Mouse (Mus musculus) cerebellum, adult 9-10 months (tissue): Measurements from ENCODE around the gene Ctnna2.

ENCODE experiments used
- DNase-seq: peaks from one replicate; pipeline ENCODE4 v3.0.0; 2022

Gene Ctnna2

GRCm38 (mm10) chr6:77109095-77109945 lies 870.2 kb downstream of the Ctnna2 start:
- DNase-seq, result no peak

DNA sequence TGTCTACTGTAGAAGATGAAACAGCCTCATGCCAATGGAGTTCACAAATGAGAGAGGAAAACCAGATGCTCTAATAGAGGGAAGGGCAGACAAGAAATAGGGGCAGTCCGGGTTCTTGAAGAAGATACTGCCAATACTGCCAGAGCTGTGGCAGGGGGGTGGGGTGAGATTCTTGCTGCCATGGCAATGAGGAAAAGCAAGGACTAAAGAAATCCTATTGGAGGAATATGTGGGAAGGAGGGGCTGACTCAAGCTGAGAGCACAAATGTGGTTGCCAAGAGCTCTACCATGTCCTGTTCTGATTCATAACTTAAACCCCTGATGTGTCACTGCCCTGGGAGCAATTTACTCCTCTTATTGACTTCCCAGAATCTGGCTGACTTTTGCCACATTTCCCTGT lies 878.5 kb downstream of the Ctnna2 start:
- no peak for DNase-seq

DNA sequence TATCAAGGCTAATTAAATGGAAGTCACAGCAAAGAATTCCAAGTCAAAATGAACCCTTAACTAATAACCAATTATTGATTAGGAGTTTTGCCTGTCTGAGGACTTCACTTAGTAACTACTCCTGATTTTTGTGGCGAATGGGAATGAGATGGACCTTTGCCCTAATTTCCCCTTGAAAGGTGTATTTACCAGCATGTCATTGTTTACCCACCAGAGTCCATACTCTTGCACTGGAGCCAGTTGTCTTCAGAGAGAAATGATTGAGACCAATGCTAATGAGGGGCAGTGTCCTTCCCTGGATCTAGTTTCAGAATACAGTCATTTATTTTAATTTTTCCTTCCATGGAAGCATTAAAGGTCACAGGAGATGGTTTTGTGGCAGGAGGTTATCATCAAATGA lies 881.0 kb downstream of the Ctnna2 start:
- DNase-seq, result no peak

DNA sequence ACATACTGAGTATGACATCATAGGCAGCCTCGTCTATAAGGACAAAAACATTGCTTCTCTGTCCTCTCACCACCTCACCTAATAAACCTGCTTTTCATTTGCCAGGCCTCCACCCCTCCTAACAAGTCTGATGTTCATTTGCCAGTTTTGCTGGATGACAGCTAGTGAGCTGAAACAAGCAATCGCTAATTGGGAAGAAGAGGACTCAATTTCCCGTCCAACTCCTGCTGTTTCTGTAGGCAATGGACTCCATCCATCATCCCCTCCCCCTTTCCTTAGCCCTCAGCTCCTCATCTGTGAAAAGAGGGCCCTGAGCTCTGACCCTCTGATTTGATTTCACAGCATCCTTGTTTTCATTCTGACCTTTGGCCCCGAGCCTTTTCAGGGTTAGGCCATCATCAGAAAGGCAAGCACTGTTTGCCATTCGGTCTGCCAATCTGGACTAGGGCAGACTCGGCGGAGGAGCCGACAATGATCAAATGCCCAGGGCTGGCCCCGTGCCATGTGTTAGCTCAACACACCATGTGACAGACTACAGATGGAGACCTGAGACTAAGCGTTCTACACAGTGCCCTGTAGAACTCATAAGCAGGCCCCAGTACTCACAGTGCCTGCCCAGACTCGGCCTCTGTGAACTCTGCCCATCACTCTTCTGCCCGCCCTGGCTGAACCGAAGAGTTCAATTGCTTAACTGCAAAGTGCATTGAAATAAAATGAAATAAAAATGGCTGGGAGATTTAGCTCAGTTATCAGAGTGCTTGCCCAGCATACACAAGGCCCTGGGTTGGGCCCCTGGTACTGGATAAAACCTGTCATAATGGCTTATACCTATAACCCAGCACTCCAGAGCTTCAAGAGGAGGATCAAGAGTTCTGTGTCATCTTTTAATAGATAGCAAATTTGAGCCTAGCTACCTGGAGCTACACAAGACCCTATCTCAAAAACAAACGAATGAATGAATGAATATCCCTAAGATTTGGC lies 903.8 kb downstream of the Ctnna2 start:
- DNase-seq, result peak; percentile 95

- DNase-seq, result no peak
Observed at GRCm38 (mm10) chr6:77069595-77069994, 909.9 kb downstream of the Ctnna2 start.

GRCm38 (mm10) chr6:77050690-77051089 lies 928.8 kb downstream of the Ctnna2 start:
- DNase-seq, result no peak

GRCm38 (mm10) chr6:77050193-77050592 lies 929.3 kb downstream of the Ctnna2 start:
- no peak for DNase-seq

- no peak for DNase-seq
Observed at GRCm38 (mm10) chr6:77047568-77047967, 931.9 kb downstream of the Ctnna2 start.

- no peak for DNase-seq
Observed at GRCm38 (mm10) chr6:77025066-77025465, 954.4 kb downstream of the Ctnna2 start.

- no peak for DNase-seq
Observed at GRCm38 (mm10) chr6:77013194-77013593, 966.3 kb downstream of the Ctnna2 start.

- no peak for DNase-seq
Observed at GRCm38 (mm10) chr6:77011001-77011400, 968.5 kb downstream of the Ctnna2 start.

DNA sequence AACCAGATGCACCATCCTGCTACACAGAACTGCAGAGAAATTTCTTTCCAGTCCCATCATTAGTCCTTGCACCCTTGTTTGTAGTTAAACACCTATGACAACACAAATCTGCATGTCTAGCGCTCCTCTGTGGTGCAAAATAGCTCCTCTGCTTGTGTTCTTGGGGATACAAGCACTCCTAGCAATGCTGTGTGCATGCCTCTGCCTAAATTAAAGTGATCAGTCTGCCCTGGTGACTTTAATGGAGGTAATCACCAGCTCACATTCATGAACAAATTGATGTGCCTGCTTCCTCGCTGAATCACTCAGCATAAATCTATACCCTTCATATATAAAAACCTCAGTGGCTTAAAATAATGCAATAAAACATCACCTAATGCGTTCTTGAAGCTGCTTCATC lies 987.4 kb downstream of the Ctnna2 start:
- no peak for DNase-seq

DNA sequence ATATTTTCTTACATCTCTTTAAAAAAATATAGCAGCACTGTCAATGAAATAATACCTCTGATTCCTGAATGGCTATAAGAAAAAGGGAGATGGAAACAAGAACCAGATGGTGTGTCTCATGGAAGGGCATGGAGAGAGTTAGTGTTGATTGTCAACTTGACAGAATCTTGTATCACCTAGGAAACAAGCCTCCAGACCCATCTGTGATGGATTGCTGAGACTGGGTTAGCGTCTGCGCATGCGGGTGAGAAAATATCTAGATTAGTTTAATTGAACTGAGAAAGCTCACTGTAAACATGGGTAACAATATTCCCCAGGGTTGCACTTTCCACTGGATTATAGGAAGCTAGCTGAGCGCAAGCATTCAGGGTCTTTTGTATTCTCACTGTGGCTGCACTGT lies 994.7 kb downstream of the Ctnna2 start:
- DNase-seq, result no peak

DNA sequence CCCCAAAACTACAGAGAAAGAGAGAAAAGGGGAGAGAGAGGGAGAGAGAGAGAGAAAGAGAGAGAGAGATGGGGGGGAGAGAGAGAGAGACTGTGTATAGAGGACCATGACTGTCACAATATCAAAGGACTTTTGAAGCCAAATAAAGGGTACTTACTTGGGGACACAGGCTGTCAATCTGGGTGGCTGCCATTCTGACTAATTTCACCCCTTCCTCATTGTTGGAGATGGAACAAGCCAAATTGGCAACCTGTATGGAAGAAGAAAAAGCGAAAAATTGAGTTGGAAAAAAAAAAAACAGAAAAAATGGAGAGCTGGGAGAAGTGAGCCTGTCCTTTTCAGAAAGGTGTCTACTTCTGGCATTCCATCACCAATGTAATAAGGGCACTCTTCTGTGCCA lies 997.8 kb downstream of the Ctnna2 start:
- no peak for DNase-seq

DNA sequence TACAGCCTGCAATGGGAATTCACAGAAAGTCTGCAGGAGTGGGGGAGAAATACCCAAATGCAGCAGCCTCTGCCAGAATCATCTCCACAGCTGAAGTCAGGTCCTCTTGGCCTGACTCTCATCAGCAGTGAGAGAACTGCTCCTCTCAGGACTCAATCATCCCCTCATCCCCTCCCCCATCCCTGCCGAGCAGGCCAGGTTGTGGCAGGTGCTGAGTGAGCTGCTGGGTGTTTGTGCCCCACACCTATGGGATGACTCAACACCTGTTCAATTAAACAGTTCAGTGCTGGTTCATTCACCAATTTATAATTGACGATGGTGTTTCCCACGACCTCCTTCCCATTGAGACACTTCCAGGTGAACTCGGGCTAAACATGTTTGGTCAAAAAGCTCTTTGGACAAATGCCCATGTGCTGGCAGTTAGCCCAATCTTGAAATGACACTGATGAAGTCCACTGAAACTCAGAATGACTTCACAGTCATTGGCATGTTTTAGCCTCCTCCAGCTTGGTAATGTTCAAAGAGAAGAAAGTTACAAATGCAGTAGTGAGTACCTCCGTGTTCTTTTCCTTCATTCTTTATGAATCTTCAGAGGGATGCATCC lies 1000.1 kb downstream of the Ctnna2 start:
- no peak for DNase-seq

DNA sequence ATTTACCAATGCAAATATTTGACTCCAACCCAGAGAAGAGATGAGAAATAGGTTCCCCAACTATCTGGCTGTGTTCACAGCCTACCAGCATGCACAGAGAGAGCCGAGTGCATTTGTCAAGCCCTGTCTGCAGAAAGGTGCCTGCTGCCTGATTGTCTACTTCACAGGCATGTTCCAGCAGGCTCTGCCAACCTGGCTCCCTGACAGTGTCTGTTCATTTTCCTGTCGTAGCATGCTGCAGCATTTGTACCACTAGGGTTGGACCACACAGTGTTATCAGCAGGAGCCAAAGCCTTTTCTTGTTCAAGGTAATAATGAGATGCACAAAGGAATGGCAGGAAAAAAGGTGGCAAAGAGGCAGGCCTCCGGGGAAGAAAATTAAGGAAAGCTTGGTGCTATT lies 1001.7 kb downstream of the Ctnna2 start:
- DNase-seq, result peak; percentile 87

DNA sequence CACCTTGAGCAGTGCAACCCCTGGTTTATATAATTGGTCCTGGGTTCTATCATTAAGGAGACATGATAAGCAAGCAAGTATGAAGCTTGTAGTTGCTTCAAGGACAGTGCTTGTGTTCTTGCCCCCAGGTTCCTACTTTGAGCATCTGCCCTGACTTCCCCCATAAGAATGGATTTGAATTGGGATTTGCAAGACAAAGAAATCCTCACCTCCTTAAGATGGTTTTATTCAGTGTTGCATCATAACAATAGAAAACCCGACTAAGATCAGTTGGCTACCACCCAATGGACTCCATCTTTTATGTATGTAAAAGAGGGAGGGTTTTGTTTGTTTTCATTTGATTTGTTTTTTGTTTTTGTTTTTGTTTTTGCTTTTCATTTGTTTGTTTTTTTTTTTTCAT lies 1005.2 kb downstream of the Ctnna2 start:
- no peak for DNase-seq

DNA sequence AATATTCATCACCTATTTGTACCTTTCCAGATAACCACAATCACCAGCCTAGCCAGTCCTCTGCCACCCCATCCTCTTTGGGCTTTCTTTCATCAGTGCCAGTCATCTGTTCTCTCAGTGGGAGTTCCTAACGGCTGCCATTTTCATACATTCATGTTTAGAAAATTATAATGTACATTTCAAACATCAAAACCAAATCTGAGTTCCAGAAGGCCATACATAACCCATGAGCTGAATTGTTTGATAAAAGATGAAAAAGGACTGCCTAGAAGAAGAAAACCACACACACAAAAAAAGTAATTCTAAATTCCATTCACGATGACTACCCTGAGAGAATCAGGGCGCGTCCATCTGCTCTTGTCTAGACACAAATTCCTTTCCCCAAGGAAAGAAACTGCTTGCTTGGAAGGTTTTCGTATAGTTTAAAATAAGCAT lies 1014.5 kb downstream of the Ctnna2 start:
- DNase-seq, result peak; percentile 67

GRCm38 (mm10) chr6:76908086-76908485 lies 1071.4 kb downstream of the Ctnna2 start:
- DNase-seq, result no peak

DNA sequence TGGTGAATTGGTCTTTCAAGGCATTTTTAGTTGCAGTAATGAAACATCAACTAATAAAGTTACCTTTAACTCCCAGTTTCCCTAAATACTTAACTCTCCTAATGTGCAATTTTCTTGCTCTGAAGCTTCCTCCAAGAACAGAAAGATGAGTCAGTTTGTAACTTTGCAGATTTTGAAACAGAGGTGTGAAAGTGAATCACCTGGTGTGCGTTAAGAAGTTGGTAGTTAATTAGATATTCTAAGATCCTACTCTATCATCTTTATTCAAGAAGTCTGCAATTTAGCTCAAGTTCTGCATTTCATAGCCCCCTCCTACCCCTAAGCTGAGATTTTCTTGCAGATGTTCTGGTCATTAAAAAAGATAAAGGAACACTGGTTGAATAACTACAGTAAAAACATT lies 1082.3 kb downstream of the Ctnna2 start:
- DNase-seq, result no peak
